Mouse (Mus musculus) thymus, adult 2 months (tissue): Measurements from ENCODE around the gene Gm47996.

ENCODE experiments used
- CTCF ChIP-seq: fragments of 200-500 bp; IDR thresholded peaks from 2 replicates; pipeline ENCODE4 v1.5.1; 2012; ENCODE audit warnings: mild to moderate bottlenecking, control low read depth, low read length, moderate library complexity, borderline replicate concordance; ENCODE audit not compliant: control insufficient read depth, poor library complexity, insufficient read depth; ENCODE audit errors: extremely low read depth
- POLR2A ChIP-seq: fragments of 200-500 bp; IDR thresholded peaks from 2 replicates; pipeline ENCODE4 v1.6.1; 2012; ENCODE audit warnings: mild to moderate bottlenecking, low read length, control low read depth, moderate library complexity; ENCODE audit not compliant: control insufficient read depth, poor library complexity, insufficient read depth; ENCODE audit errors: extremely low read depth

GRCm38 (mm10) chr1:151228320-151228989 is 18.5 kb downstream of the Gm47996 start:
- no peak for TF ChIP-seq POLR2A
- TF ChIP-seq CTCF, result no peak
